Mouse (Mus musculus): ENCODE data around the gene Nes. TPM values are rescaled to one million over a fixed set of nuclear protein-coding genes. Genes with fewer than 3 reads are reported as not detected.

The Nes gene
- 3.8 and 4.2 TPM in 2 replicates for polyA plus RNA-seq (2015; fragmentation: Nextera tagmentation; extraction: Ambion mirVana)

DNA sequence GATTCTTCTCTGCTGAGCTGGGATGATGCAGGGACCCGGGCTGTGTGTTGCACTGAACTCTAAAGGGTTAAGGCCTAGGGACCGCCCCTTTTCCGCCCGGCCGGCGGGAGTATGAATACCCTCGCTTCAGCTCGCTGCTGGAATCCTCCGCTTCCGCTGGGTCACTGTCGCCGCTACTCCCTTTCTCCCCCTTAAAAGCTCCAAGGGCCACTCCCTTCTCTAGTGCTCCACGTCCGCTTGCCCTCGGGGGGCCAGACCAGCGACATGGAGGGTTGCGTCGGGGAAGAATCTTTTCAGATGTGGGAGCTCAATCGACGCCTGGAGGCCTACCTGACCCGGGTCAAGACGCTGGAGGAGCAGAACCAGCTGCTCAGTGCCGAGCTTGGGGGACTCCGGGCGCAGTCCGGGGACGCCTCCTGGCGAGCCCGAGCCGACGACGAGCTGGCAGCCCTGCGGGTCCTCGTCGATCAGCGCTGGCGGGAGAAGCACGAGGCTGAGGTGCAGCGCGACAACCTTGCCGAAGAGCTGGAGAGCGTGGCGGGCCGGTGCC is at the start of gene Nes:
Gene Nes (plus strand): TSS at position 140 of the 550 bp plus-strand sequence.

DNA sequence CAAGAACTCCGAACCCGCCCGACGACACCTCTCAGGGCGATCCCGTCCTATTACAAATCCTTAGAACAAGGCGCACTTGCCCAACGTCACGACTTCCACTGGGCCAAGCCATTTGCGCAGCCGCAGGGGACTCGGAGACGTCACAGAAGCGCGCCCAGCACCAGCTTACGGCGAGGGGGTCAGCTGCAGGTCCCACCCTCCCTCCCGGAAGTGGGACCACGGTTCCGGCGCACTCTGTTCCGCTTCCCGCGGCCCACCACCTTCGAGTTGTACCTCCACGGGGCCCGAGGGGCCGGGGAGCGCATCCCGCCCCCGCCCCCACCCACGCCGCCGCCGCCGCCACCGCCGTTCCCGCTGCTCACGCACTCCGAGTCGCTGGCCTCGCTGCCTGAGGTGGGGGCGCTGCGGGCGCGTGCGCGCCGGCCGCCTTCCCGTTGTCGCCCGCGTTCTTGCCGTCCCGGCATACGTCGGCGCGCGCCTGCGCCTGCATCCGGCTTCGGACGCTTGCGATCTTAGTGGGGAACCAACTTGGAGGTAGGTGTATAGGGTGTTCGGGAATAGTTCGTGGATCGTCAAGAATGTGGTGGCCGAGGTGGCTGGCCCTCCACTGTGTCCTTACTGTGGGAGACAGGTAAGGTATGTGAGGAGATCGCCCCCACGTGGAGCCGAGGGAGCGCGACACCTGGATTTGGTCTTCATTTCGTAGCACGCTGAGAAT is 40.6 kb upstream of the Nes start, which contains the start of the genes Isg20l2 and Rrnad1:
Gene Isg20l2 (plus strand): TSS at position 237 of the 718 bp plus-strand sequence.
Gene Rrnad1 (minus strand): TSS at position 640 of the 718 bp plus-strand sequence.

DNA sequence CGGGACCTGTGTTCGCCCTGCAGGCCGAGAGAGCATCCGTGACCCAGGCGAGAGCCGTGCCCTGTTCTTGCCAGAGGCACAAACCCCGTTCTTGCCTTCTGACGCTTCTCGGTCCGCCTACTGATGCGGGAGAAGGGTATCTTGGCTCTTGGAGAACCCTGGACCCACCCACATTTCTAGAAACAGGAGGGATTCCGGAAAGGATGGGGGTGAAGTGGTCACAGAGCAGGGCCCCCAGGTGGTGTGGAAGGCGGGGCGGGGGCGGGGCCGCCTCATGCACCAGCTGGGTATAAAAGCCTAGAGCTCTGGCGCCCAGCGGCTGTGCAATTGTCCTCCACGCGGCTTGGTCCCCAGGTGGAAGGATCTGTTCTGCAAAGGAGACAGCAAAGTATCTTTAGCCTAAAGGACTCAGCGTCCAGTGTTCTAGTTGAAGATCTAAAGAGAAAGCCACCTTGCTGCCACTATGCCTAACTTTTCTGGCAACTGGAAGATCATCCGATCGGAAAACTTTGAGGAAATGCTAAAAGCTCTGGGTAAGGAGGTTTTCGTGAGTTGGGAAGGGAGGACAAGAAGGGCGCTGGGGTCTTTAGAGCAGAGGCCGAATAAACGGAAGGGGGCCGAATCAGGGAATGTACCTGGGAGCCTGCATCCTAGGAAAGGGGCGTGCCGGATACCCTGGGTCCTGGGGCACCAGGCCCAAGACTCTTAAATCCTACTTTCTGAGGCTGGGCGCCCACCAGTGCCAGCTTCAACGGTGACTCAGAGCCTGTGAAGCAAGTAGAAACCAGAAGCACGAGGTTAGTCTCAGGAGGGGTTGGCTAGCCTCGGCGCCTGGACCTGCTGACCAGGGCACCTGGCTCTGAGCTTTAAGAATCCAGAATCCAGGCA is 22.3 kb upstream of the Nes start, which contains the start of gene Crabp2:
Gene Crabp2 (plus strand): TSS at position 289 of the 888 bp plus-strand sequence.

DNA sequence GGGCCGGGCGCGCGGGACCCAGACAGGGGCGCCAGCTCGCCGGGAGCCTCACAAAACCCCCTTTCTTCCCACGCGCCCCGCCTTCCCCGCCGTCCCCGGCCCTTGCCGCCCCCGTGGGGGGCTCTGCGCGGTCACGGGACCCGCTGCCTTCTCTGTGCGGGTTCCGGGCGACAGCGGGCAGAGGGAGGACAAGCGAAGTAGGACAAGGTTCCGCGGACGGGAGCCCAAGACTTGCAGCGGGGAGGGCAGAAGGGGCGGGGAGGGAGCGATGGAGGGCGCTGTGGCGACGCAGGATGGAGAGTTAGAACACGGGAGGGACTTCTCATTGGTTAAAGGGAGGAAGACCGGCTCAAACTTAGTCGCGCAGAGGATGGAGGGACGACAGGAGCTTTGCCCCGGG is 29.3 kb downstream of the Nes start, which contains the start of gene Bcan:
Gene Bcan (minus strand): TSS at position 50 of the 400 bp plus-strand sequence.

DNA sequence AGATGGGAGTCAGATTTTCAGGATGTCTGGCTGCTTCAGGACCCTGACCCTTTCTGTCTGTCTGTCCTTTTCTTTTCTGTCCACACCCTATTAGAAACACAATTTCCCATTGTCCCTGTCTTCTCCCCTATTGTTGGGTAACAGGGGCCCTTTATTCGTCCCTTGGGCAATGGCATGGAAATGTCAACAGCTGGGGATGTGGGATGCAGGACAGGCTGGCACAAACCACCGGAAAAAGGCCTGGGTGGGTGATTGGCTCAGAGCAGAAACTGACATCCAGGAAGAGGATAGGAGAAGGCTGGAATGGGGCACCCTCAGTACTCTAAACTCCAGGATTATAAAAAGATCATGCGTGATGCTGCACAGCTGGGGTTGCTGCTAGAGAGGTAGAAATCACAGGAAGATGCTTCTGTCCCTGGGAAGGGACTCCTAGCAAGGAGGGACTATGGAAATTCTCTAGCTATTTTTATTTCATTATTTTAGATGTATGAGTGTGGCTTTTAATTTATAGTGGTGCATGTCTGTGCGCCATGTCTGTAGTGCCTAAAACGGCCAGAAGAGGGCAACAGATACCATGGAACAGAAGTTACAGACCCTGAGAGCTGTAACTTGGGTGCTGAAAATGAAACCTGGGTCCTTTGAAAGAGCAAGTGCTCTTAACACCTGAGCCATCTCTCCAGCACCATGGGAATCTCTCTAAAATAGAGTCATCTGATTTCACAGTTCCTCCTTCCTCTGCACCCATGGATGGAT is 56.7 kb downstream of the Nes start, which contains the start of gene Hapln2:
Gene Hapln2 (minus strand): TSS at position 150 of the 753 bp plus-strand sequence.

Other genes starting within 250 kb of the Nes start
- gene Lrrc71, start 222.5 kb upstream of the Nes start, polyA plus RNA-seq (2015; fragmentation: Nextera tagmentation; extraction: Ambion mirVana), result 0.17 and 0.23 TPM in 2 replicates
- gene Ntrk1, start 175.9 kb upstream of the Nes start, polyA plus RNA-seq (2015; fragmentation: Nextera tagmentation; extraction: Ambion mirVana), result 0.06 and 0.18 TPM in 2 replicates
- gene Insrr, start 174.1 kb upstream of the Nes start, polyA plus RNA-seq (2015; fragmentation: Nextera tagmentation; extraction: Ambion mirVana), result not detected in 2 replicates
- 10.1 and 11.7 TPM in 2 replicates for gene Pear1, start 146.8 kb upstream of the Nes start, polyA plus RNA-seq (2015; fragmentation: Nextera tagmentation; extraction: Ambion mirVana)
- gene Sh2d2a, start 124.3 kb upstream of the Nes start, polyA plus RNA-seq (2015; fragmentation: Nextera tagmentation; extraction: Ambion mirVana), result 0.79 and 1.2 TPM in 2 replicates
- 9.0 and 10.1 TPM in 2 replicates for gene Prcc, start 85.5 kb upstream of the Nes start, polyA plus RNA-seq (2015; fragmentation: Nextera tagmentation; extraction: Ambion mirVana)
- gene Hdgf, start 64.8 kb upstream of the Nes start, polyA plus RNA-seq (2015; fragmentation: Nextera tagmentation; extraction: Ambion mirVana), result 277 and 306 TPM in 2 replicates
- gene Mrpl24, start 51.6 kb upstream of the Nes start, polyA plus RNA-seq (2015; fragmentation: Nextera tagmentation; extraction: Ambion mirVana), result 55.8 and 56.3 TPM in 2 replicates
- gene Isg20l2, start 40.8 kb upstream of the Nes start, polyA plus RNA-seq (2015; fragmentation: Nextera tagmentation; extraction: Ambion mirVana), result 31.2 TPM in 2 replicates
- gene Rrnad1, start 40.4 kb upstream of the Nes start, polyA plus RNA-seq (2015; fragmentation: Nextera tagmentation; extraction: Ambion mirVana), result 8.6 and 9.3 TPM in 2 replicates
- 0.13 and 0.23 TPM in 2 replicates for gene Crabp2, start 22.4 kb upstream of the Nes start, polyA plus RNA-seq (2015; fragmentation: Nextera tagmentation; extraction: Ambion mirVana)
- gene Bcan, start 29.2 kb downstream of the Nes start, polyA plus RNA-seq (2015; fragmentation: Nextera tagmentation; extraction: Ambion mirVana), result 0.04 TPM in 1 of 2 replicates, not detected in the other
- gene Hapln2, start 56.5 kb downstream of the Nes start, polyA plus RNA-seq (2015; fragmentation: Nextera tagmentation; extraction: Ambion mirVana), result not detected in 2 replicates
- gene Gpatch4, start 72.0 kb downstream of the Nes start, polyA plus RNA-seq (2015; fragmentation: Nextera tagmentation; extraction: Ambion mirVana), result 24.4 and 25.0 TPM in 2 replicates
- gene Naxe, start 87.4 kb downstream of the Nes start, polyA plus RNA-seq (2015; fragmentation: Nextera tagmentation; extraction: Ambion mirVana), result 54.5 and 63.5 TPM in 2 replicates
- gene Ttc24, start 107.2 kb downstream of the Nes start, polyA plus RNA-seq (2015; fragmentation: Nextera tagmentation; extraction: Ambion mirVana), result not detected in 2 replicates
- 8.6 and 9.2 TPM in 2 replicates for gene Iqgap3, start 110.9 kb downstream of the Nes start, polyA plus RNA-seq (2015; fragmentation: Nextera tagmentation; extraction: Ambion mirVana)
- gene Mef2d, start 171.3 kb downstream of the Nes start, polyA plus RNA-seq (2015; fragmentation: Nextera tagmentation; extraction: Ambion mirVana), result 11.0 and 13.3 TPM in 2 replicates